Mouse (Mus musculus) urinary bladder, postnatal 25 days (tissue): ENCODE measurements around the gene Gzmm.

Source experiments
- DNase-seq: peaks from one replicate; pipeline ENCODE4 v3.0.0; 2022; ENCODE audit warnings: low spot score

Gene Gzmm

DNA sequence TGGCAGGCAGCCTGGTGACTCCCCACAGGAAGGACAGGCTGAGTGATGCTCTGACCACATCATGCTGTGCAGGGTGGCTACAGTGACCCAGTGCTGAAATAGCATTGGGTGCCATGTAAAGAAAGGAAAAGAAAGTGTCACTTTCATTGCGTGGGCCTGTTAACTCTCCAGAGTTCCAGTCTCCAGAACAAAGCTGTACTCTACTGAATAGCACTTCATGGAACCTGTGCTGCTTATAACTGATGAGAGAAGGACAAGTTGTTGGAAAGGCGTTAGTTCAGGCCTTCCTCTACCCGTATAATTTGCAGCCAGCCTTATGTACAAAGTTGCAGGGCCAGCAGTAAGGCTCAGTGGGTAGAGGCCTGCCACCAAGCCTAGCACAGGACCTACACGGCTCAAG is at the start of gene Gzmm:
Gene Gzmm (plus strand): TSS at position 301 of the 400 bp plus-strand sequence.
- DNase-seq: no peak

DNA sequence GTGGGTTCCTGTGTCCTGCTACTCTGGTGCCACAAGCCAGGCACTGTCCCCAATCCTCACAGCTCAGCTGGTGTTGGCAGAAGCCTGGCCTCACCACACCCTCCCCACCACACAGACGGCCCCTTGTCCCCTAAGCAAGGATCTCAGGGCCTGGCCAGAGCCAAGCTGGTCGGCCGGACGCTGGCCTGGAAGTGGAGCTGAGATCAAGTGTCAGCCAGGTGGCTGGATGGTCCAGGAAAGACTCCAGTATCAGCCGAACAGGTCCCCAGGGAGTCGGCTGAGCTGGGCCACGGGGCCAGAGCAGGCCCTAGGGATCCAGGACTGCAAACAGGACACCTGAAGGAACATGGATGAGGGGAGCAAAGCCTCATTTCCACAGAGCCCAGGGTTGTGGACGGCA is 43.1 kb upstream of the Gzmm start, which contains the start of gene Odf3l2:
Gene Odf3l2 (minus strand): TSS at position 28 of the 400 bp plus-strand sequence.
- DNase-seq: no peak

- peak; percentile 67 for DNase-seq
Observed at GRCm38 (mm10) chr10:79649070-79649751, 39.6 kb upstream of the Gzmm start.

GRCm38 (mm10) chr10:79652789-79653188 is 36.0 kb upstream of the Gzmm start:
- DNase-seq: no peak

GRCm38 (mm10) chr10:79654946-79655395 is 33.8 kb upstream of the Gzmm start:
- DNase-seq: no peak

DNA sequence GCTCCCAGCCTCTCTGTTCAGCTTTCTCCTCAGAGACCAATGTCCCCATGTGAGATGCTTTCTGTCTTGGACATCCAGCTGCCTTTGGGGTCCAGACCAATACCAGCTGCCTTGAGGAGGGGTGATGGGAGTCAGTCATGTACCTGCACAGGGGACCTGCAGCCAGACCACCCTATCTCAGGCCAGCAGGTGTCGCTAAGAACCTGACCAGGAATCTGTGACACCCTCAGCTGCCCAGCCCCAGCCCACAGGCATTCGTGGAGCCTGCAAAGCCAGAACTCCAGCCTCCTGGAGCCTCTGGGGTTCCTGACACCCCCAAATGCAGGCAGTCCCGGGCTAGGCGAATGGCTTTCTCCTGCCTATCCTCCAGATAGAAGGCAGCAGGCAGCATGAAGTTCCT is 30.0 kb upstream of the Gzmm start:
- DNase-seq: no peak

- no peak for DNase-seq
Observed at GRCm38 (mm10) chr10:79660298-79660697, 28.5 kb upstream of the Gzmm start.

DNA sequence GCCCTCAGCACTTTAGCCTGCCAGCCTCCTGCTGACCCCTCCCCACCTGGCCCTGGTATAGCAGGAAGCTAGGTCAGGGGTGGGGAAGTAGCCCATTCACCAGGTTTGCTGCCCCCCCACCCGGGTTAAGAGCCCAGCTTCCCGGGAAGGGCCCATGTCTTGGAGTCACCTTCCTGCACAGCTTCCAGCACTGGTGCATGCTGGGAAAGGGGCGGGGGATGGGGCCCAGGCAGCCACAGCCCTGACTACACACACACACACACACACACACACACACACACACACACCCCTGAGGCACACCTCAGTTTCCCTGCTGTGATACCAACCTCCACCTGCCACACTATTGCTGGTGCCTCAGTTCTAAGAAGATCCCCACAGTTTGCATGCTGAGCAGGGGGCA is 27.0 kb upstream of the Gzmm start:
- DNase-seq: no peak

DNA sequence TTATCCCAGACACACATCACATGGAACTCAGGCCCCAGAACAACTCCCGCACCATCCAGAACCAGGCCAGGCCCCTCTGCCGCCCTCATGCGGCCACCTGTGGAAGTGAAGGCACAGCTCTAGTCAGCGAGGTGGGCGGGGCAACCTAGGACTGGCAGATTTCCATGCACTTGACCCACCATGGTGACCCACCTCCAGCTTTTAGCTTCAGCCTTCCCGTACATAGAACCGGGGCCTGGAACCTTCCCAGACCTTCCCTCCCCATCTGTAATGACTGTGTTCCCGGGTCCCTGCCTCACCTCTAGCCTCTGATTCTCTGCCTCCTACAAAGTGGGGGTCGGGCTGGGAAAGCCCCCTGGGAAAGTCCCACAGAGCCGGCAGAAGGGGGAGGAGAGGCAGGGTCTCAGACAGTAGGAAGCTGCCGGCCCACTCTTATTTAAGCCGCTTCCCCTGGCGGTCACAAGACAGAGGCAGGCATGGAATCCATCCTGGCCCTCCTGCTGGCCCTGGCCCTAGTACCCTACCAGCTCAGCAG is 24.6 kb upstream of the Gzmm start, which contains the start of gene Madcam1:
Gene Madcam1 (plus strand): TSS at position 429 of the 535 bp plus-strand sequence.
- DNase-seq: peak; percentile 59

DNA sequence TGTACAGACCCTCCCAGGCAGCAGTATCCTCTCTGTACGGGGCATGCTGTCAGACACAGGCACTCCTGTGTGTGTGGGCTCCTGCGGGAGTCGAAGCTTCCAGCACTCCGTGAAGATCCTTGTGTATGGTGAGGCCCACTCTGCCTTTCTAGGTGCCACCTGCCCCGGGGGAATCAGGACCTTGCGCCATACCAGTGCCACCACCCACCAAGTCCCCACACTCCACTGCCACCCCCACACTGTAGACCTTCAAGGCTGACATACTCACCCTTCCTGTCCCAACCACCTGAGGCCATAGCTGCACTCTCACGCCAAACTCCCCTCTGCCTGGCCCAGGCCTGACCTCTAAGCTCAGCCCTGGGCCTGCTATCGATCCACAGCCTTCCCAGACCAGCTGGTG is 23.8 kb upstream of the Gzmm start:
- DNase-seq: no peak

DNA sequence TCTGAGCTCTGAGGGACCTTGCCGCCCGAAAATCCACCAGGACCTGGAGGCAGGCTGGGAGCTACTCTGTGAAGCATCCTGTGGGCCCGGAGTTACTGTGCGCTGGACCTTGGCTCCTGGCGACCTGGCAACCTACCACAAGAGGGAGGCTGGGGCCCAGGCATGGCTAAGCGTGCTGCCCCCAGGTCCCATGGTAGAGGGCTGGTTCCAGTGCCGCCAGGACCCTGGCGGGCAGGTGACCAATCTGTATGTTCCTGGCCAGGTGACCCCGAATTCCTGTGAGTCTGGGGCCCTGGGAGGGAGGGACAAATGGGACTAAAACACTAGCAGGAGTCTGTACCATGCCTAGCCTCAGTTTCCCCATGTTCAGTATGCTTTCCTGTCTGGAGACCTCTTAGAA is 22.3 kb upstream of the Gzmm start:
- DNase-seq: no peak

- no peak for DNase-seq
Observed at GRCm38 (mm10) chr10:79668076-79668475, 20.7 kb upstream of the Gzmm start.

GRCm38 (mm10) chr10:79668771-79669575 is 19.8 kb upstream of the Gzmm start, which contains the start of gene Tpgs1:
TSS of gene Tpgs1 (plus strand) at chr10:79669369.
- DNase-seq: peak; percentile 83

DNA sequence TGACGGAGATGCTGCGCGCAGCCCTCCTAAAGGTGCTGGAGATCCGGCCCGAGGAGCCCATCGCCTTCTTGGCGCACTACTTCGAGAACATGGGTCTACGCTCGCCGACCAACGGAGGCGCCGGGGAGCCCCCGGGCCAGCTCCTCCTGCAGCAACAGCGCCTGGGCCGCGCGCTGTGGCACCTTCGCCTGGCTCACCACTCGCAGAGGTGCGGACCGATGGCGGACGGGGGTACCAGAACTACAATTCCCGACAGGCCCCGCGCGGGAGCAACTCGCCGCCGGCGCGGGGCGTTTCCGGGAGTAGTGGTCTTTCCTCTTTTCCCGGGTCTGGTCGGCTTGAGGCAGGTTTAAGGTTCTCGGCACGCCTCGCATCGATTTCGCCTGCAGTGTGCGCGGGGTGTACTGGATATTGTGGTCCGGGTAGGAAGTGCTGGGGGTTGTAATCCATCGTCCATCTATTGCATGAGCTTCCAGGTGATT is 19.2 kb upstream of the Gzmm start:
- DNase-seq: peak; percentile 70

- no peak for DNase-seq
Observed at GRCm38 (mm10) chr10:79670071-79670888, 18.5 kb upstream of the Gzmm start.

DNA sequence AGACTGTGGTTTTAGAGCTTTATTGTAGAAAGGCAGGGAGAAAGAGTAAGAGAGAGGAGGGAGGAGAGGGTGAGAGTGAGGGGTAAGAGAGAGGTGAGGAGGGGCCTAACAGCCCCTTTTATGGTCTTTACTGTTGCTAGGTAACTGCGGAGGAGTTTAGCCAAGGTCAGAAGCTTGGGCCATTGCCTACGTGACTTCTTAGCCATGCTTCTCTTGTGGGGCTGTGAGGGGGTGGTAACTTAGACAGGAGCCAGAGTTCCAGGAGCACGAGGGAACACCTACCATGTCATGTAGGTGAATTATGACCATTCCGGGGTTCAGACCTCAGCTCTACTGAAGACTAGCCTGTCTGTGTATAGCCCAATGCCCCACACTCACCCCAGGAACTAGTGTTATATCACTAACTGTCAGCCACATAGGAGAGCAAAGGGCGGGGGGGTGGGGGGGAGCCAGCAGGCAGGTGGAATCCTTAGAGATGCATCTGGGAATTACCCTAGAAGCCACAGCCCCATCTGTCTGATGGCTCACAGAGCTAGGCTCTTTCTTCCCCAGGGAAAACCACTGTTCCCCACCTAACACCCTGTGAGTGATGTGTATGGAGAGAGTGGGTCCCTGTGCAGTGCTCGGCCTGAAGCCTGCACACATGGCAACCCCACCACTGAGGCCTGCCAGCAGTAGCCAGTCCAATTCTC is 17.3 kb upstream of the Gzmm start:
- DNase-seq: no peak

DNA sequence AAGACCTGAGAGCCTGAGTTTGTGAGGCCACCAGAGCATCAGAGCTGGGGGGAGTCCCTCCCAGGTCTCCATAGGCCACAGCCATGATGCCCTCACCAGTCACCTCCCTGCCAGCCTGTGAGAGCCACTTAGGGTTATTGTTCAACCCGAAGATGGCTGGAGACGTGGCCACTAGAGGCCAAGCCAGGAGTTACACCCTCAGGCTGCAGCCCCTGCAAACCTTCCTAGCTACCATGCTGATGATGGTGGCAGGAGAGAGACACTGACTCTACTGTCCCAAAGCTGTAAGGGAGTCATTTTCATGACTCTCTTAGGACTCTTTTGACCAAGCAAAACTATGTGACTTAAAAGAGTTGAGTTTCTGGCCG is 16.7 kb upstream of the Gzmm start:
- DNase-seq: no peak

DNA sequence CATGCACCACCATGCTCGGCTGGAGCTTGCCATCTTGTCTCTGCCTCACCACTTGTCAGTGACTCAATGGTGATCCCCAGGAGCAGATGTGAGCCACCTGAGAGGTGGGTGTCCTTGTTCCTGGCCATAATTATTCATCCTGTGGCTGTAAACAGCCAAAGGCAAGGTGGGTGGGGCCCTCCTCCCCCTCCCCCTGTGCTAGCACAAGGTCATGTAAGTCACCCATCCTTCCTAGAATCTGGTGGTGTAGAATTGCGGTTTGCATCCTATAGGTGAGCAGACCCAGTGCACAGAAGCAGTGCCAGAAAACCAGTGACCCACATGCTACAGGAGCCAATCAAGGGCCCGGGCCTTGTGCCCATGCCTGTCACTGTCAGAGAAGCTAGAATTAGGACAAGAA is 15.8 kb upstream of the Gzmm start:
- no peak for DNase-seq

- no peak for DNase-seq
Observed at GRCm38 (mm10) chr10:79675346-79676035, 13.3 kb upstream of the Gzmm start.

DNA sequence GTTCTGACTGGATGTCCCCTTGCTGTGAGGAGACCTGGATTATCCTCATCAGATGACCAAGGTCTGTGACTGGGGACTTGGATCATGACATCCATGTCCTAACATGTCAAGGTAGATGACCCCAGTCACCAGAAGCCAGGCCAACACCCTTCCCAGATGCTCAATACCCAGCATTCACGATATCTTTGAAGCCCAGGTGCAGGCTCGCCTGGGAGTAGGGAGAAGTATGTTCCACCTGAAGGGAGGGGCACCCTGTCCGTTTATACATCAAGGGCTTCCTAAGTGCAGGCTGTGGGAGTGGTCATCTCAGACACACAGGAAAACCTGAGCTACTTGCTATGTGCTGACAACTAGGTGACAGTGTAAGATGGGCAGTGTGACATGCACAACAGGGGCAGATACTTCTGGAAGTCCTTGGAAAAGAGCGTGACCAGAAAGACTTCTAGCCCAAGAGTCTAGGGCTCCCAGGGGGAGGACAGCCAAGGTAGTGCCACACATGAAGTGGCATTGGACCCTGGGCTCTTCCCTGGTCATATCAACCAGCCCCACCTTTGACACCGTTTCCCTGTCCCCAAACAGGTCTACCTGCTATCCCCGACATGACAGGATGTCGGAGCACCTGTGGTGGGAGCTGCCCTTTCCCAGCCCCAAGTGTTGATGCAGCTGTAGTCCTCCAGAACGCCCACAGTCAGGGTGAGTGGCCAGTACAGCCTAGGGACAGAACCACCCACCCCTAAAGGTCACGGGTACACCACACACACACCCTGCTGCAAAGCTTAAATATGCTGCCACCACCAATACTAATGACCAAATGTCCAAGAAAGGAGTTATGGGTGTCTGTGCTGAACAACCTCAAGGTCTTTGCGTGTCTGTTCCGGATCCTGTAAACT is 8.0 kb upstream of the Gzmm start:
- no peak for DNase-seq
